Mouse (Mus musculus) forebrain, embryonic 11.5 days (tissue): ENCODE data around the gene Trpc4ap. TPM values are rescaled to one million over a fixed set of nuclear protein-coding genes. Genes with fewer than 3 reads are reported as not detected.
A peak's percentile ranks its signal among the peaks of the same experiment; 100 is the strongest.

ENCODE experiments used
- ATAC-seq: fragments of 200-750 bp; cut with Nextera tagmentation; replicated peaks from 2 replicates; pipeline ENCODE4 v1.8.0; 2017; ENCODE audit warnings: moderate TSS enrichment; ENCODE audit not compliant: low FRiP score
- DNase-seq: peaks from one replicate; pipeline ENCODE4 v3.0.0-alpha.2; 2017; ENCODE audit warnings: low spot score
- H3K27ac ChIP-seq: fragments of 300-500 bp; sonication (generic); 2 replicates; pipeline ENCODE4 v1.5.1; 2014; ENCODE audit warnings: low read depth, low read length
- H3K27me3 ChIP-seq: fragments of 300-500 bp; sonication (generic); 2 replicates; pipeline ENCODE4 v1.6.1; 2014; ENCODE audit warnings: mild to moderate bottlenecking, low read length, mixed read lengths; ENCODE audit not compliant: control insufficient read depth, insufficient read depth
- H3K36me3 ChIP-seq: fragments of 300-500 bp; sonication (generic); 2 replicates; pipeline ENCODE4 v1.6.1; 2014; ENCODE audit warnings: mild to moderate bottlenecking, low read length, moderate library complexity, mixed read lengths; ENCODE audit not compliant: control insufficient read depth, insufficient read depth
- H3K4me1 ChIP-seq: fragments of 300-500 bp; sonication (generic); replicated peaks from 2 replicates; pipeline ENCODE4 v1.6.1; 2014; ENCODE audit warnings: low read length, mixed read lengths; ENCODE audit not compliant: control insufficient read depth, insufficient read depth
- H3K4me2 ChIP-seq: fragments of 300-500 bp; sonication (generic); 2 replicates; pipeline ENCODE4 v1.6.1; 2014; ENCODE audit warnings: low read depth, mild to moderate bottlenecking, low read length, moderate library complexity, mixed read lengths; ENCODE audit not compliant: severe bottlenecking
- H3K4me3 ChIP-seq: fragments of 300-500 bp; sonication (generic); 2 replicates; pipeline ENCODE4 v1.5.1; 2014; ENCODE audit warnings: low read depth, low read length
- H3K9ac ChIP-seq: fragments of 300-500 bp; sonication (generic); 2 replicates; pipeline ENCODE4 v1.6.1; 2014; ENCODE audit warnings: low read length
- H3K9me3 ChIP-seq: fragments of 300-500 bp; sonication (generic); 2 replicates; pipeline ENCODE4 v1.6.1; 2016; ENCODE audit warnings: low read length, mixed read lengths; ENCODE audit not compliant: control insufficient read depth
- WGBS: fragments of 180-500 bp; shearing (Covaris S2); extraction: QIAGEN DNeasy Blood & Tissue Kit; methylation state at CpG from one replicate; pipeline ENCODE4 v1.1.7; 2014; 5-methylcytosine and 5-hydroxymethylcytosine counted together
- polyA plus RNA-seq: library from polyadenylated mRNA; unstranded; fragments of >200 nt; fragmentation: Nextera tagmentation; extraction: Ambion mirVana; gene quantifications from 2 replicates; pipeline ENCODE4 v1.2.1, GENCODE M21; 2014

Trpc4ap gene
- polyA plus RNA-seq, 1 experiment from 2014 or later: 141 TPM

GRCm38 (mm10) chr2:155592137-155592853 is 99.9 kb downstream of the Trpc4ap start, which contains the start of gene Gss:
Gene Gss, minus strand, starts transcription at chr2:155592810.
- Histone ChIP-seq H3K36me3 (no peaks in the 10 kb centered on the region), H3K4me3 (peak within 1 kb of the TSS; percentile 54), H3K4me1 (no peaks in the 10 kb centered on the region; the same call in 1 of the 2 replicates), H3K9me3 (no peaks in the 10 kb centered on the region), H3K27ac (peak within 1 kb of the TSS; percentile 65; the same call in 1 of the 2 replicates), H3K4me2 (peak within 1 kb of the TSS; percentile 74), H3K9ac (peak within 1 kb of the TSS; percentile 79), H3K27me3 (no peaks in the 10 kb centered on the region)
- peak; percentile 94 for ATAC-seq
- under 1% methylated on average over 53 of the region's 53 CpGs for WGBS
- DNase-seq: peak; percentile 100

- H3K4me2 ChIP-seq: peak overlapping the region; percentile 74
- H3K27ac ChIP-seq: peak overlapping the region; percentile 65; the same call in 1 of the 2 replicates
- H3K4me3 ChIP-seq: peak overlapping the region; percentile 54
- H3K9me3 ChIP-seq: no peaks in the 10 kb centered on the region
- no peaks in the 10 kb centered on the region; the same call in 1 of the 2 replicates for H3K4me1 ChIP-seq
- 5% methylated on average over 6 of the region's 6 CpGs for WGBS
- no peaks in the 10 kb centered on the region for H3K27me3 ChIP-seq
- H3K9ac ChIP-seq: peak overlapping the region; percentile 79
- H3K36me3 ChIP-seq: no peaks in the 10 kb centered on the region
- DNase-seq (no peak), ATAC-seq (no peak)
These were observed 100.5 kb downstream of the Trpc4ap start for GRCm38 (mm10) chr2:155591676-155592075.

GRCm38 (mm10) chr2:155590876-155591275 is 101.3 kb downstream of the Trpc4ap start:
- Histone ChIP-seq H3K4me2 (no peak overlapping the region), H3K9ac (no peak overlapping the region), H3K36me3 (no peaks in the 10 kb centered on the region), H3K27me3 (no peaks in the 10 kb centered on the region), H3K9me3 (no peaks in the 10 kb centered on the region), H3K4me1 (no peaks in the 10 kb centered on the region; the same call in 1 of the 2 replicates), H3K27ac (no peak overlapping the region), H3K4me3 (no peak overlapping the region)
- WGBS: 96% methylated on average over 2 of the region's 2 CpGs
- no peak for DNase-seq
- no peak for ATAC-seq

GRCm38 (mm10) chr2:155589521-155589920 is 102.7 kb downstream of the Trpc4ap start:
- H3K4me3 ChIP-seq: no peak overlapping the region
- ATAC-seq (no peak), DNase-seq (no peak)
- H3K9me3 ChIP-seq: no peaks in the 10 kb centered on the region
- no peaks in the 10 kb centered on the region for H3K36me3 ChIP-seq
- WGBS: 78% methylated on average over 6 of the region's 6 CpGs
- H3K27me3 ChIP-seq: no peaks in the 10 kb centered on the region
- H3K4me1 ChIP-seq: no peaks in the 10 kb centered on the region; the same call in 1 of the 2 replicates
- no peak overlapping the region for H3K9ac ChIP-seq
- no peak overlapping the region for H3K4me2 ChIP-seq
- H3K27ac ChIP-seq: no peak overlapping the region

- no peak overlapping the region for H3K4me3 ChIP-seq
- 76% methylated on average over 3 of the region's 3 CpGs for WGBS
- ATAC-seq: no peak
These were observed 104.0 kb downstream of the Trpc4ap start for GRCm38 (mm10) chr2:155588136-155588535.

GRCm38 (mm10) chr2:155585486-155585885 is 106.7 kb downstream of the Trpc4ap start:
- DNase-seq (no peak), ATAC-seq (no peak)
- Histone ChIP-seq H3K27me3 (no peaks in the 10 kb centered on the region), H3K9ac (no peak overlapping the region), H3K4me2 (no peak overlapping the region), H3K27ac (no peak overlapping the region), H3K4me3 (no peak overlapping the region), H3K9me3 (no peaks in the 10 kb centered on the region), H3K36me3 (no peaks in the 10 kb centered on the region), H3K4me1 (no peaks in the 10 kb centered on the region; the same call in 1 of the 2 replicates)
- 34% methylated on average over 10 of the region's 10 CpGs for WGBS

More at GRCm38 (mm10) chr2:155588136-155588535, 104.0 kb downstream of the Trpc4ap start:
- no peaks in the 10 kb centered on the region; the same call in 1 of the 2 replicates for H3K4me1 ChIP-seq
- no peaks in the 10 kb centered on the region for H3K36me3 ChIP-seq
- no peak overlapping the region for H3K9ac ChIP-seq
- H3K27ac ChIP-seq: no peak overlapping the region
- no peaks in the 10 kb centered on the region for H3K9me3 ChIP-seq
- no peak for DNase-seq
- H3K4me2 ChIP-seq: no peak overlapping the region
- no peaks in the 10 kb centered on the region for H3K27me3 ChIP-seq

GRCm38 (mm10) chr2:155585082-155585481 is 107.1 kb downstream of the Trpc4ap start:
- no peak for DNase-seq
- no peaks in the 10 kb centered on the region for H3K9me3 ChIP-seq
- WGBS: 68% methylated on average over 9 of the region's 9 CpGs
- no peak overlapping the region for H3K4me3 ChIP-seq
- no peak overlapping the region for H3K27ac ChIP-seq
- H3K4me2 ChIP-seq: no peak overlapping the region
- H3K9ac ChIP-seq: no peak overlapping the region
- no peaks in the 10 kb centered on the region for H3K36me3 ChIP-seq
- H3K4me1 ChIP-seq: no peaks in the 10 kb centered on the region; the same call in 1 of the 2 replicates
- no peaks in the 10 kb centered on the region for H3K27me3 ChIP-seq
- no peak for ATAC-seq
